Mouse (Mus musculus) G1E (cell line): ENCODE measurements around the gene Bzw2.

Experiments used
- CTCF ChIP-seq: IDR thresholded peaks from 2 replicates; pipeline ENCODE4 v1.5.1; 2012; ENCODE audit warnings: low read depth, low read length, inconsistent platforms, mixed read lengths
- GATA1 ChIP-seq: IDR thresholded peaks from 2 replicates; pipeline ENCODE4 v1.6.1; 2012; ENCODE audit warnings: borderline replicate concordance, low read length, inconsistent platforms, mixed read lengths
- GATA2 ChIP-seq: IDR thresholded peaks from 2 replicates; pipeline ENCODE4 v1.6.1; 2012; ENCODE audit warnings: low read depth, low read length, inconsistent platforms, borderline replicate concordance
- POLR2AphosphoS5 ChIP-seq: IDR thresholded peaks from 2 replicates; pipeline ENCODE4 v1.6.1; 2012; ENCODE audit warnings: low read depth, low read length, inconsistent platforms; ENCODE audit not compliant: insufficient replicate concordance

- TF ChIP-seq CTCF, result no peak
- TF ChIP-seq GATA2, result no peak
- no peak for TF ChIP-seq GATA1
- TF ChIP-seq POLR2AphosphoS5, result no peak
Measured at GRCm38 (mm10) chr12:36088804-36089203, 69.1 kb downstream of the Bzw2 start.
